Mouse (Mus musculus) cerebellum, adult 2 months (tissue): ENCODE data around the gene Aars. TPM values are rescaled to one million over a fixed set of nuclear protein-coding genes. Genes with fewer than 3 reads are reported as not detected.
"Not testable (repeated sequence)": the region's sequence is repeated elsewhere in the genome, so short reads cannot be mapped to it uniquely, and the experiment has no call there.

Source experiments
- DNase-seq, 2 experiments: peaks; one replicate each; pipeline ENCODE4 v3.0.0; 2021
- H3K27ac ChIP-seq: fragments of 200-500 bp; 2 replicates; pipeline ENCODE4 v1.5.1; 2012; ENCODE audit warnings: low read length, control low read depth, inconsistent platforms; ENCODE audit not compliant: insufficient read depth
- H3K27me3 ChIP-seq: fragments of 200-500 bp; 2 replicates; pipeline ENCODE4 v1.6.1; 2012; ENCODE audit warnings: inconsistent platforms, mild to moderate bottlenecking, low read length, moderate library complexity; ENCODE audit not compliant: control insufficient read depth, insufficient read depth
- H3K4me1 ChIP-seq: fragments of 200-500 bp; 2 replicates; pipeline ENCODE4 v1.6.1; 2011; ENCODE audit warnings: low read length; ENCODE audit not compliant: control insufficient read depth, insufficient read depth
- H3K4me3 ChIP-seq: fragments of 200-500 bp; replicated peaks from 2 replicates; pipeline ENCODE3; 2011; ENCODE audit warnings: mild to moderate bottlenecking, low read depth, low read length, control low read depth; ENCODE audit not compliant: insufficient read depth
- CTCF ChIP-seq: fragments of 200-500 bp; IDR thresholded peaks from 2 replicates; pipeline ENCODE4 v1.5.1; 2011; ENCODE audit warnings: low read depth, mild to moderate bottlenecking, control low read depth, low read length, moderate library complexity, borderline replicate concordance; ENCODE audit not compliant: insufficient read depth
- POLR2A ChIP-seq: fragments of 200-500 bp; IDR thresholded peaks from 2 replicates; pipeline ENCODE4 v1.6.1; 2011; ENCODE audit warnings: low read length, control low read depth, borderline replicate concordance; ENCODE audit not compliant: insufficient read depth
- WGBS: fragments of 180-500 bp; shearing (Covaris S2); methylation state at CpG from one replicate; pipeline ENCODE4 v1.1.7; 2018; 5-methylcytosine and 5-hydroxymethylcytosine counted together
- polyA plus RNA-seq: library from polyadenylated mRNA; depleted of rRNA; stranded (reverse); fragments of >200 nt; gene quantifications from 2 replicates; pipeline ENCODE4 v1.2.3, GENCODE M21; 2012

Gene Aars
- polyA plus RNA-seq, 1 experiment = 101 TPM

- H3K4me1 ChIP-seq = no peaks in the 10 kb centered on the region
- H3K27ac ChIP-seq = no peak overlapping the region
- TF ChIP-seq POLR2A (no peak), CTCF (no peak)
- no peak overlapping the region for H3K4me3 ChIP-seq
- DNase-seq = no peak
- no peaks in the 10 kb centered on the region for H3K27me3 ChIP-seq
- WGBS = 37% methylated on average over 10 of the region's 10 CpGs
These were observed 34.5 kb downstream of the Aars start for GRCm38 (mm10) chr8:111067439-111067838.

GRCm38 (mm10) chr8:111068660-111069059 lies 35.7 kb downstream of the Aars start:
- DNase-seq, H3K27me3 ChIP-seq, H3K4me3 ChIP-seq, H3K4me1 ChIP-seq, H3K27ac ChIP-seq: not testable (repeated sequence)
- 93% methylated on average over 9 of the region's 9 CpGs for WGBS

- Histone ChIP-seq H3K27me3 (no peaks in the 10 kb centered on the region), H3K27ac (no peak overlapping the region), H3K4me3 (no peak overlapping the region), H3K4me1 (no peaks in the 10 kb centered on the region)
- TF ChIP-seq CTCF = no peak
- 72% methylated on average over 3 of the region's 3 CpGs for whole genome bisulfite sequencing
- DNase-seq = no peak
These were observed 43.0 kb downstream of the Aars start for GRCm38 (mm10) chr8:111075926-111076325.

- H3K27ac ChIP-seq = no peak overlapping the region
- no peak for TF ChIP-seq POLR2A
- TF ChIP-seq CTCF = no peak
- no peaks in the 10 kb centered on the region for H3K27me3 ChIP-seq
- 27% methylated on average over 5 of the region's 5 CpGs for WGBS
- H3K4me3 ChIP-seq = no peak overlapping the region
- H3K4me1 ChIP-seq = no peaks in the 10 kb centered on the region
- DNase-seq = no peak
These were observed 46.5 kb downstream of the Aars start for GRCm38 (mm10) chr8:111079461-111079860.

- TF ChIP-seq CTCF (no peak), POLR2A (no peak)
- Histone ChIP-seq H3K4me1 (no peaks in the 10 kb centered on the region), H3K4me3 (no peak overlapping the region), H3K27me3 (no peaks in the 10 kb centered on the region), H3K27ac (no peak overlapping the region)
- WGBS = 36% methylated on average over 6 of the region's 6 CpGs
- DNase-seq = no peak
These were observed 46.9 kb downstream of the Aars start for GRCm38 (mm10) chr8:111079861-111080271.

GRCm38 (mm10) chr8:111081580-111082258 lies 48.8 kb downstream of the Aars start:
- H3K27me3 ChIP-seq = no peaks in the 10 kb centered on the region
- H3K4me1 ChIP-seq = no peaks in the 10 kb centered on the region
- no peak overlapping the region for H3K4me3 ChIP-seq
- 38% methylated on average over 12 of the region's 12 CpGs for WGBS
- TF ChIP-seq POLR2A (no peak), CTCF (no peak)
- no peak for DNase-seq
- no peak overlapping the region for H3K27ac ChIP-seq

GRCm38 (mm10) chr8:111083936-111084335 lies 51.0 kb downstream of the Aars start:
- H3K4me1 ChIP-seq, H3K27me3 ChIP-seq, H3K4me3 ChIP-seq, H3K27ac ChIP-seq, DNase-seq: not testable (repeated sequence)
- 89% methylated on average over 5 of the region's 5 CpGs for WGBS

GRCm38 (mm10) chr8:111090126-111090525 lies 57.2 kb downstream of the Aars start:
- Histone ChIP-seq H3K27me3 (no peaks in the 10 kb centered on the region), H3K4me3 (no peak overlapping the region), H3K4me1 (peaks cover 2% of the 10 kb centered on the region; the same call in 1 of the 2 replicates), H3K27ac (no peak overlapping the region)
- TF ChIP-seq CTCF (peak; percentile 85), POLR2A (no peak)
- 0% methylated on average over 2 of the region's 2 CpGs for WGBS
- DNase-seq = peak; percentile 72 to 76

GRCm38 (mm10) chr8:111091706-111092105 lies 58.8 kb downstream of the Aars start:
- H3K27me3 ChIP-seq = no peaks in the 10 kb centered on the region
- no peak overlapping the region for H3K4me3 ChIP-seq
- DNase-seq = no peak
- TF ChIP-seq CTCF = no peak
- no peak for TF ChIP-seq POLR2A
- peaks cover 2% of the 10 kb centered on the region; the same call in 1 of the 2 replicates for H3K4me1 ChIP-seq
- WGBS = 71% methylated on average over 7 of the region's 7 CpGs
- no peak overlapping the region for H3K27ac ChIP-seq

GRCm38 (mm10) chr8:111092326-111092725 lies 59.4 kb downstream of the Aars start, which contains the start of gene Clec18a:
Gene Clec18a, minus strand, starts transcription at chr8:111092426.
- DNase-seq, H3K4me3 ChIP-seq, H3K27me3 ChIP-seq, H3K27ac ChIP-seq, H3K4me1 ChIP-seq: not testable (repeated sequence)
- WGBS = 90% methylated on average over 5 of the region's 6 CpGs
